Mouse (Mus musculus) layer of hippocampus, adult 9-10 months (tissue): ENCODE results near the gene Arpp21.

Source experiments
- DNase-seq: peaks from one replicate; pipeline ENCODE4 v3.0.0; 2022; ENCODE audit warnings: low spot score

The Arpp21 gene

DNA sequence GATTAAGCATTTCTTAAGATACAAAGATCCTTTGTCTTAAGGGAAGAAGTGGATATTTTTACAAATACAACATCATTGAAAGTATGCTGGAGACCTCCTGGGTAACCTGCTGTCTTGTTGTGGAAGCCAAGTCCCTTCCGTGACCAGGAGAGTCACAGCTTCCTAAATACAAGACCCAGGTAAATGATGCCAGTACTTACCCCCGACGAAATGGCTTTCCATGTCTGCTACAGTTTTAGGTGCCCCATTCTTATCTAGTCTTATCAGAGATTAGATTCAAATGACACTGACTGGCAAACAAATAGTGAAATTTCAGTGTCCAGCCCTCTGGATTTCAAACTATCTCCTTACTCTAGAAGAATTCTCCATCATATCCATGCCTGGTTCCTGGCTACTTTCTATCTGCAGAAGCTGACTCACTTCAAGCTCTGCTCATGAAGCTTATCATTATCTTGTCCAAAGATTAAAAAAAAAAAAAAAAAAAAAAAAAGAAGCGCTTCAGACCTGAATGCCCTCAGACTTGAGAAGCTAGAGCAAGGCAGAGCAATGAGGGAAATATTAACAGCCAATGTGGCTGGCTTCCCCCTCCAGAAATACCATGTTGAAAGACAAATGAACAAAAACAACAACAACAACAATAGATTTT, 4.9 kb downstream of the Arpp21 start:
- no peak for DNase-seq

DNA sequence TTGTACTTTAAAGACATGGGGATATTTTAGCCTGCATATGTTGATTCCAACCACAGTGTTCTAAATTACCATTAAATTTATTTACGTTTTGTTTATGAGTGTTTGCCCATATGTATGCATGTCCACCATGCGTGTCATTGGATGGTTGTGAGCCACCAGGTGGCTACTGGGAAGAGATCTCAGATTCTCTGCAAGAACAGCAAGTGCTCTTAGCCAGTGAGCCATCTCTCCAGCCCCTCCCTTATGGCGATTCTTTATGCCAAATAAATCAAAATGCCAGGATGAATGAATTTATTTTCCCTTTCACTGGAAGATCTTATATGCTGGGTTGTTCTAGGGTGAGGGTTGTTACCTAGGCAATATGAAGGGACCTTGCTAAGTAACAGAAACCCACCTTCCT, 7.3 kb downstream of the Arpp21 start:
- no peak for DNase-seq

- DNase-seq, result no peak
Measured at GRCm38 (mm10) chr9:112227174-112227573, 8.6 kb downstream of the Arpp21 start.

- DNase-seq, result no peak
Measured at GRCm38 (mm10) chr9:112226511-112226910, 9.2 kb downstream of the Arpp21 start.

DNA sequence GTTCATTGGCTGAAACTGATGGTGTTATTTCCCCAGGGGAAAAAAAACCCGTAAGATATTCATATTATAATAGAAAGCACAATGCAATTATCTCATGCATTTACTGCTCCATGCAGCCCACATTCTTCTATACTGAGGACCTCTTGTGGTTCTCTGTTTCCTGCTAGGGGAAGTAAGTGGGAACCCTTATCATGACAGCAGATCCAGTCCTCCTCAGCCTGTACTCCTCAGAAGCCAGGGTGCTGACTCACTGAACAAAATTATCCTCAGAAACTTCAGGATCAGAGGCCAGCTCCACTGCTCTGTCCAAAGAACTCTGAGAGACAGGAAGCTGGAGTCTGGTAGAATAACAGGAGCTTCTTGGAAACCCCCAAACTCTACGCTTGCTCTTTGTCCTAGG, 10.7 kb downstream of the Arpp21 start:
- no peak for DNase-seq

DNA sequence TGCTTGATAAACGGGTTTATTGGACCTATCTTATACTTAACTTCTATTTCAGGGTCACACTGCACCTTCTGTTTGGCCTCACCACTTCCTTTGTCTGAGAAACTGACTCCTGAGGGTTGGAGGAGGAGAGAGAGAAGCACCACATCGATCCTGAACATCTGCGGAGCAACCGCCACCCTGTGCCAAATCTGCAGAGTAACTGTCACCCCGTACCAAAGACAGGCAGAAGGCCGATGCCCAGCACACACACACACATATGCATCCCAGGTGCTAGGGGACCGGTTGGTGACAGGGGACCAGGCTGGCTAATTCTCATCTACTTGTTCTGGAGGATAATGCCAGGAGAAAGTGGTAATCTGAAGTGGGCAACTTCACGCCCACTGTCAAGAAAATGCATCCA, 16.4 kb downstream of the Arpp21 start:
- DNase-seq, result no peak

- no peak for DNase-seq
Measured at GRCm38 (mm10) chr9:112218237-112218636, 17.5 kb downstream of the Arpp21 start.

- DNase-seq, result no peak
Measured at GRCm38 (mm10) chr9:112217161-112217560, 18.6 kb downstream of the Arpp21 start.

- no peak for DNase-seq
Measured at GRCm38 (mm10) chr9:112215030-112215806, 20.5 kb downstream of the Arpp21 start.

DNA sequence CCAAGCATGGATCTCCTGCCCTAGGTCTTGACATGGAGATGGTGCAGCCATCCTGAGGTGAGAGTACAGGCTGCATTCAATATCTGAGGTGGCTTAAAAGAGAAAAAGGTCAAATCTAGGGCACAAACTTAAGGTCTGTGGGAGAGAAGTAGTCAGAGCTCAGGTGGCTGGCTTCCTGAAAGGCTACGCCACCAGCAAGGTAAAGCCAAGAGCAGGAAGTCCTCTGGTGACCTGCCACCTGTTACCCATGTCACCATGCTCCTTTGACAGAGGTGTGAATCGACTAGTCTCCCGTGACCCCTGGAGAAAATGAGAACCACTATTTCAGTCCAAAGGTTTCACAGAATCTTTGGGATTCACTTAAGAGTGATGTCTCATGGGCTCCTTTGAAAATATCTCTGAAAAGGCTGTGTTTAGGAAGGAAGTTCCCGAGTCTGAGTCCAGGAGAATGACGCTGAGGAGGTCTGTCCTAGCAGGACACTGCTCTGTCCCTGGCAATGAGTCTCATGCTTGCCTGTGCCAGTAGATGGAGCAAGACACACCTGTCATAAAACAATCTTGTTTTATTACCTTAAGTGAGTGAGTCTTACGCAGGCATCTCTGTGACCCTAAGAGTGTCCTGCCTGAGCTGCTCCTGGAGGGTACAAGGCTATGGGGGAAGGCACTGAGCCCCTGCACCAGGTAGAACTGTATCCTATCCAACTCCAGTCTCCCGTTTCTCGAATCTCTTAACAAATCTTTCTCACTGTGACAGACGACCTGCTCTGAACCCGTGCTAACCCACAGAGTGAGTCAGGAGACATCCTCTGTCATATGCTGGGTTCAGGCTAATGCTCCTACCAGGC, 22.1 kb downstream of the Arpp21 start:
- no peak for DNase-seq

GRCm38 (mm10) chr9:112209803-112210202, 25.9 kb downstream of the Arpp21 start:
- no peak for DNase-seq

DNA sequence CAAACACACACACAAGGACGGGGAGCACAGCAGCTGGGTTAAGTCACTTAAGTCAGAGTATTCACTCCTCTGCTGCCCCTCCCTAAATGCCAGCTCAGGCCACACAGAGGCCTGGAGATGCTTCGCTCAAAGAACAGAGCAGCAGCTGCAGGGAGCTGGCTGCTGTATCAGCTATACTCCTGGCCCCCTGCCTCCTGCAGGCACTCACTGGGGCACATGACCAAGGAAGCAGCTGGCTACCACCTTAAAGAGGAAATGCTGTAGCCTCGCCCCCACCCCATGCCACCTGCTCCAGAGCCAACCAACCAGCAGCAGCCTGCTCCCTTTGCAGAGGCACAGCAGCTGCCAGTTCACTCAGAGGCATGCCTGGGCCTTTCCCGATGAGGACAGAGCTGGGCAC, 28.0 kb downstream of the Arpp21 start:
- DNase-seq, result no peak

- peak; percentile 47 for DNase-seq
Measured at GRCm38 (mm10) chr9:112198296-112198695, 37.4 kb downstream of the Arpp21 start.

DNA sequence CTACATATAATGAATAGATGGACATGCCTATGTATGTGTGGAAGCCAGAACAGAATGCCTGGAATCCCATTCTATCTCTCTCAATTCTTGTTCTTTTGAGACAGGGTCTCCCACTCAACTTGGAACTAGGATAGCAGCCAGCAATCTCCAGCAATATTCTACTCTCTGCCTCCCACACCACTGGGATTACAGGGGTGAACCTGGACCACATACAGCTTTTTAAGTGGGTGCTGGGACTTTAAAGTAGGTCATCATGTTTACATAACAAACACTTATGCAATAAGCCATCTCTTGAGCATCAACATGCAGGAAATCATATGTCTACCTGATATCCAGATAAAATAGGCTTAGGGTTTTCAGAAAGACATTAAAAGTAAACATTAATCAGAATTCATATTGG, 41.7 kb downstream of the Arpp21 start:
- no peak for DNase-seq

GRCm38 (mm10) chr9:112189394-112189793, 46.3 kb downstream of the Arpp21 start:
- DNase-seq, result peak; percentile 47

DNA sequence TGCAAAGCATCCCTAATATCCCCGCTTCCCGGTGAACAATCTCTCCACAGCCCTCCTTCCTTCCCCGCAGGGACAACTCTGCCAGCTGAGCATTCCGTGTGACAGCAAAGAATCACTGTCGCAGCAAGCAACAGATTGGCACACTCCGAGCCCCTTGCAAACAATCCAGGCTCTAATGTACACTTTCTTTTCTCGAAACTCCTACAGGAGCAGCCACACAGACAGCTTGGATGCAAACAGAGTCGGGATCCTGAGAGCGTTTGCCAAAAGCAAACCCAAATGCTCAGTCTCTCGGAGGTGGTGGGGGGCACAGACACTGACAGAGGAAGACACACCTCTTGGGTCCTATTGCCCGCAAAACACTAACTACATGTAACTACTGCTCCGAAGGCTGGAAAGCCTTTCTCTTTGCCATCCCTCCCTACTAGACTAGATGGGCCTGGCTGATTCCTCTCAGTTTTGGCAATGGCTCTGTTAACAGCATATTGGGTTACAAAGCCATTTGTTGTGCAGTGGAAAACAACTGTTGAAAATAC, 47.3 kb downstream of the Arpp21 start:
- peak; percentile 55 for DNase-seq

GRCm38 (mm10) chr9:112187667-112188066, 48.1 kb downstream of the Arpp21 start:
- no peak for DNase-seq

DNA sequence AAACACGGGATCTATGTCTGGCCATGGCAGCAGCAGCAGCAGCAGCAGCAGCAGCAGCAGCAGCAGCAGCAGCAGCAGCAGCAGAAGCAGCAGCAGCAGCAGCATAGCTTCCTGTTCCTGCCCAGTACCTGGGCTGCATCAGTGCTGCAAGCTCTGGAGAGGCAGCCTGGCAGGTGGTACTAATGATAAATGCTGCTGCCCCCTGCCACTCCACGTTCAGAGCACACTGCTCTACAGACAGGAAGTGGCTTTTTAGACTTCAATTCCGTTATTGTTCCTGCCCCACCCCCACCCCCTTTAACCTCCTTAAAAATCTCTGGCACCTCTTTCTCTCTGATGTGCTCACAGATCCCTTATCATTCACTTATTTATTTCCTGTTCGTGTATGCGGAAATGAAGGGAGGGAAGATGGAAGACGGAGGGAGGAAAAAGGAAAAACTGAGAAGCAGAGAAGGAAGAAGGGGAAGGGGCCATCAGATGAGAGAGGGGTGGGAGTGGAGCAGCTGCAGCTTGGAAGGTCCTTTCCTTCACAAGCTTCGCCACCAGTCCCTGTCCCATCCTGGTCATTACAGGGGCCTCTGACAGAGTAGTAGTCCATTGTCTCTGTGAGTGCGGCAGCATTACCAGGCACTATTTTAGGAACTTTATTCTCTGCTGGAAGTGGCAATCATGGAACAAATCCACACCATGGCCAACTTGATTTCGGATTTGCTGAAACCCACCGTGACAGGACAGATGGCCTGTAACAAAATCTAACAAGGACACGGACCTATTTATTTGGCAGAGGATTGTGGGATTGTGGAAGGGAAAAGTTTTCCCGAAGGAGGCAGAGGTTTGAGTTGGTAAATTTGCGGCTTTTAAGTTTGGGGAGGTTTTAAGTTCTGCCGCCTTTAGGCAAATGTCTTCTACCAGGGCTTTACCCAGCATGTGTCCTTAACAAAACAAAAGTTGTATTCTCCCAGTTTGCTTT, 49.1 kb downstream of the Arpp21 start:
- no peak for DNase-seq

DNA sequence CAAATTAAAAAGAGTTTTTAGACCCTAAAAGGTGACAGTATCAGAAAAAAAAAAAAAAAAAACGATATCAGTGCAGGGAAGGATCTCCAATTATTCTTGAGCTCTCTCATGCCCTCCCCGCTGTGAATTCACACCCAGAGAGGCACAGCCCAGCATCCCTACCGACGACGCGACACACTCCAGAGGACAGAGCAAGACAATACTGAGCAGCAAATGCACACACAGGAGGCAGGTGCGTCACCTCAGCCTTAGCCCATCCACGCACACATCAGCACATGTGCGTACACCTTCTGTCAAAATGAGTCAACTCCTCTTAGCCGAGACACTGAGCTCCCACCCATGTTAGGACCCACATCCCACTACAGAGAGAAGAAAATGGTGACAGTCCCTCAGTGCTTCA, 50.0 kb downstream of the Arpp21 start:
- DNase-seq, result no peak

- no peak for DNase-seq
Measured at GRCm38 (mm10) chr9:112182738-112183137, 53.0 kb downstream of the Arpp21 start.

GRCm38 (mm10) chr9:112180006-112180405, 55.7 kb downstream of the Arpp21 start:
- no peak for DNase-seq
